Mouse (Mus musculus) T-helper 17 cell (primary cell): ENCODE results near the gene Krtap5-2.
"Not testable (repeated sequence)": the region's sequence is repeated elsewhere in the genome, so short reads cannot be mapped to it uniquely, and the experiment has no call there.

ENCODE experiments used
- in situ Hi-C, 2 experiments: fragments of 300-600 bp; cut with MboI, MseI; formaldehyde crosslinking; loops; 1 replicate in 1 of 2; 2 replicates in 1 of 2; pipeline ENCODE4 v1.15.1; 2025; ENCODE audit warnings: high pct_unique_total_duplicates in 2 of 2

The Krtap5-2 gene

GRCm38 (mm10) chr7:142175905-142176304, at the start of gene Krtap5-2:
Gene Krtap5-2 (minus strand): TSS chr7:142176005.
- in situ Hi-C loops: not testable (repeated sequence)

- in situ Hi-C loops: no loop called here
Observed at GRCm38 (mm10) chr7:142224518-142224917, 48.7 kb upstream of the Krtap5-2 start.

GRCm38 (mm10) chr7:142212136-142212535, 36.3 kb upstream of the Krtap5-2 start:
- in situ Hi-C loops: not testable (repeated sequence)

DNA sequence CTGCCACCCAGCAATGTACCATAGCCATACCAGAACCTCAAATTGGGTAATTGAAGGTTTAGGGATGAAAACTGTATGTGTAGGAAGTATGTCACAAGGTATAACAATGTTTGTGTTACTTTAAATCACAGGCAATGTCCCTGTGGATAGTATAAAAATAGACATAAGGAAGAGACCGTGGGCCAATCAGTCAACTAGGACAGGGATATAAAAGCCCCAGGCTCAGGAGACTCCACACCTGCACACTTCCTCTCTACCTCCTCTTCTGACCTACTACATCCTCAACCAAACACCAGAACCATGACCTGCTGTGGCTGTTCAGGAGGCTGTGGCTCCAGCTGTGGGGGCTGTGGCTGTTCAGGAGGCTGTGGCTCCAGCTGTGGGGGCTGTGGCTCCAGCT, 35.8 kb upstream of the Krtap5-2 start, which contains the start of gene Gm7579:
Gene Gm7579, plus strand, starts transcription at position 301 of the 400 bp plus-strand sequence.
- in situ Hi-C loops: no loop called here

GRCm38 (mm10) chr7:142206891-142207290, 31.1 kb upstream of the Krtap5-2 start:
- in situ Hi-C loops: not testable (repeated sequence)

- in situ Hi-C loops: no loop called here
Observed at GRCm38 (mm10) chr7:142205488-142205887, 29.7 kb upstream of the Krtap5-2 start.

GRCm38 (mm10) chr7:142201064-142201463, 25.3 kb upstream of the Krtap5-2 start, which contains the start of gene Krtap5-3:
Gene Krtap5-3 (plus strand): TSS chr7:142201364.
- in situ Hi-C loops: no loop called here

- in situ Hi-C loops: loop anchor here in 1 of 2 experiments (10.0 kb wide), 1 partner anchor 926 kb away; no protein-coding TSS in a partner anchor
Observed at GRCm38 (mm10) chr7:142198748-142199147, 22.9 kb upstream of the Krtap5-2 start.

DNA sequence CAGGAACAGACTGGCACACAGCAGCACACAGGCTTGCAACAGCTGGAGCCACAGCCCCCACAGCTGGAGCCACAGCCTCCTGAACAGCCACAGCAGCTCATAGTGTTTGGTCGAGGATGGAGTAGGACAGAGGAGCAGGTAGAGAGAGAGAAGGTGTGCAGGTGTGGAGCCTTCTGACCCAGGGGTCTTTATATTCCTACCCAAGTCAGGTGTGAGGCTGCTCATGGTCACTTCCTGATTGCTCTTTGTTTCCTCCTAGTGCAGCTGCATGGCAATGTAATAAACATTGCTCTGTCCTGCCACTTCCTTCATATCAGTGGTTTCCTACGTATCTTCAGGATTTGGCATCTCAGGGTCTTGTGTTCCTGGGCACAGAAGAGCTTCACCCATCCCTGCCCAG, 14.5 kb upstream of the Krtap5-2 start, which contains the start of gene Gm10153:
Gene Gm10153, minus strand, starts transcription at position 101 of the 400 bp plus-strand sequence.
- in situ Hi-C loops: loop anchor here in 1 of 2 experiments (5.0 to 10.0 kb wide), 2 partner anchors 52 to 935 kb away; partner anchors contain the start of gene Gm40460

- in situ Hi-C loops: no loop called here
Observed at GRCm38 (mm10) chr7:142188156-142188555, 12.4 kb upstream of the Krtap5-2 start.

GRCm38 (mm10) chr7:142181021-142181420, 5.2 kb upstream of the Krtap5-2 start:
- in situ Hi-C loops: no loop called here

DNA sequence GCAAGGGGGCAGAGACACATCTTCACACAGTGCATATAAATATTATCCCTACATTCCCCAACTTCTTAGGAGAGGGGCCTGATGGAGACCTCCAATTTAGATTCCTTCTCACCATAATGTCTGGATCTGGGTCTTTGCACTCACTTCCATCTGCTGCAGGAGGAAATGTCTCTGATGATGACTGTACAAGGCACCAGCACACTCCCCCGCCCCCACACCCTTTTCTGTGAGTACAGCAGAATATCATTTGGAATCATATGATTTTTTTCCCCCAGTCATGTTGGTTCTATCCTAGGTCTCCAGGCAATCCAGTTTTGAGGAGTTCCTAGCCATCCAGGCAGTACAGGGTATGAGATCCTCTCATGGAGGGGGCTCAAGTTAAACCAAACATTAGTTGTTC, 2.9 kb upstream of the Krtap5-2 start:
- in situ Hi-C loops: no loop called here

DNA sequence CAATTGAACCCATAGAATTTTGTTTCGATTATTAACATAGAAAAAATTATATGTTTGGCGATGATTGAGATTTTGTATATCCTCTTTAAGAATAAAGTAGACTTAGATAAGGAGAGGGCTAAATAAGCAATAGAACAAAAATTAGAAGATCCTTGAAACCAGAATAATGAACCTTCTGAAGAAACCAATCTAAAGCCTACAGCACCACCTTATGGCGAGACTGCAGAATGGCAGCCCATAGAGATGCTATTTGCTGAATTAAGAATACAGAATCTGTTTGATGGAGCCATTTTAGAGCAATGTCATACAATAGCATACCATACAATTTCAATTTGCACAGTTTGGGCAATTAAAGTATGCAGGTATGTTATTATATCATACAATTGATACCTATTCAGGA, 6.0 kb downstream of the Krtap5-2 start:
- in situ Hi-C loops: no loop called here

DNA sequence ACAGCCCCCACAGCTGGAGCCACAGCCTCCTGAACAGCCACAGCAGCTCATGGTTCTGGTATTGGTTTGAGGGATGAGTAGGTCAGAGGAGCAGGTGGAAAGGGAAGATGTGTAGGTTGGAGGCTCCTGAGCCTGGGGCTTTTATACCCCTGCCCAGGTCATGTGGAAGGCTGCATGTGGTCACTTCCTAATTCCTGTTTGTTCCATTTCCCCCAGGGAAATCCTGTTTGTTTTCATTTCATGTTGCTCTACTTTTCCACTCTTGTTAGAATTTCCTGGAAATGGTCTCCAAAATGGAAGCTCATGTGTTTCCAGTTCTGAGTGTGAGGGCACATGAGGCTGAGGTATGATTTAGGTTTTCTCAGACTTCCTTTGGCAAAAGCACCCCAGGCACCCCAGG, 10.2 kb downstream of the Krtap5-2 start, which contains the start of gene Gm4553:
Gene Gm4553, minus strand, starts transcription at position 101 of the 400 bp plus-strand sequence.
- in situ Hi-C loops: not testable (repeated sequence)

DNA sequence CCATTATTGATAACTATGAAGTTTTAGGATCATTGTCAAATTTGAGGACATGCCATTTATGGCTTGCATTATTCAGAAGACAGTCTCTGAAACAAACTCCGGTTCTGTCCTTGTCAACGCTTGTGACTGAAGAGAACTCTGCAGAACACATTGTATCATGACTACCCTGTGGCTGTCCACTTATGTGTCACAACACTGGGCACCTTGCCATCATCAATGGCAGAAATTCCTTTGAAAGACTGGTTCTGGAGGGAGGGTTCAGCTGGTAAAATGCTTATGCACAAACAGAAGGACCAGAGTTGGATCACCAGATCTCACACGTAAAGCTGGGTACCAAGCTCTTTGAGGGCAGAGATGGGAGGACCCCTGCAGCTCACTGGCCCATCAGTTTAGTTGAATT, 16.4 kb downstream of the Krtap5-2 start:
- in situ Hi-C loops: no loop called here

GRCm38 (mm10) chr7:142157013-142157412, 18.8 kb downstream of the Krtap5-2 start, which contains the start of gene Gm29735:
Gene Gm29735 (minus strand): TSS chr7:142157113.
- in situ Hi-C loops: not testable (repeated sequence)

- in situ Hi-C loops: no loop called here
Observed at GRCm38 (mm10) chr7:142155308-142155707, 20.5 kb downstream of the Krtap5-2 start.

DNA sequence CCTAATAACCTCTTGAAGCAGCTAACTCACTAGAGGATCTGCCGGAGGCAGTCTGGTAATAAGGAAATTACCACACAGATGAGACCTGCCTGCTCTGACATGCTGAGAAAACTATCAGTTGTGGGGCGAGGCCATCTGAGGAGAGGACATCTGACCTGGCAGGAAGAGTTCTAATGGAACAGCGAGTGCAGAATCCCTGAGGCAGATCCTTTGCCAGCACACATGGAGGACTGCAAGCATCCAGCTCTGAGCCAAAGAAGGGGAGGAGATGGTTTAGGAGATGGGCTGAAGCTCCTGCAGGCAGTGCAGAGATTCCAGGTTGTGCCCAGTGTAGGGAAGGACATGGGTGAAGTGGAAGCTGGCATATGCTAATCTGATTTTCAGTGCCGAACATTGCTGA, 23.6 kb downstream of the Krtap5-2 start:
- in situ Hi-C loops: no loop called here

DNA sequence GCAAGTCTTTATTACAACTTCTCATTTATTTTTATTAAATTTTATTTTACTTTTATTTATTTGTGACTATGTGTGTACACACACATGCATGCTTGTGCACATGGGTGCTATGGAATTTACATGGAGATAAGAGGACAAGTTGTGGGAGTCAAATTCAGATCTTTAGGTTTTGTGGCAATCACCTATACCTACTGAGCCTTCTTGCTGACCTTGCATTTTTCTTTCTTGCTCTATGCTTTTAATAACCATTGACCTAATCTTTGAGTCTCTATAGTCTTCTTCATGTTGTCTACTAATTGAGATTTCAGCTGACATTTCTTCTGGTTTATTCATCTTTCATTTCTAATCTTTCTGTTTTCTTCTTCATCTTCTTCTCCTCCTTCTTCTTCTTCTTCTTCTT, 27.2 kb downstream of the Krtap5-2 start:
- in situ Hi-C loops: loop anchor here in 1 of 2 experiments (10.0 kb wide), 1 partner anchor 404 kb away; no protein-coding TSS in a partner anchor

DNA sequence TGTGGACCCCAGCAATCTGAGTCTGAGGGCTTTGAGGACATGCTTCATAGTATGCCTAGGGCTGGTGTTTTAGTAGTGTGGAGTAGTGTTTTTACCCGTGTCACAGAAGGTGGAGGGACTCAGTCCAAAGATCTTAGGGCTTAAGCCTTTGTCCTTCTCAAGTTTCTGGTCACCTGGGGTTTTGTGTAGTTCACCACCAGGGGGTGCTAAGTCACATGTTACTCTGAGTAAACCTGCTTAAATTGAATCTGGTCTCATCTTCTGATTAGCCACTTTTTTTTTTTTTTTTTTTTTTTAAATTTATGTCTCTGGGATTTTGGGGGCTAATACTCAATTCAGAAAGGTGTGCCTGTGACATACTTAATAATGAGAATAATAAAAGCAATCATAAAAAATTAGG, 29.8 kb downstream of the Krtap5-2 start:
- in situ Hi-C loops: loop anchor here in 1 of 2 experiments (10.0 kb wide), 1 partner anchor 401 kb away; no protein-coding TSS in a partner anchor

DNA sequence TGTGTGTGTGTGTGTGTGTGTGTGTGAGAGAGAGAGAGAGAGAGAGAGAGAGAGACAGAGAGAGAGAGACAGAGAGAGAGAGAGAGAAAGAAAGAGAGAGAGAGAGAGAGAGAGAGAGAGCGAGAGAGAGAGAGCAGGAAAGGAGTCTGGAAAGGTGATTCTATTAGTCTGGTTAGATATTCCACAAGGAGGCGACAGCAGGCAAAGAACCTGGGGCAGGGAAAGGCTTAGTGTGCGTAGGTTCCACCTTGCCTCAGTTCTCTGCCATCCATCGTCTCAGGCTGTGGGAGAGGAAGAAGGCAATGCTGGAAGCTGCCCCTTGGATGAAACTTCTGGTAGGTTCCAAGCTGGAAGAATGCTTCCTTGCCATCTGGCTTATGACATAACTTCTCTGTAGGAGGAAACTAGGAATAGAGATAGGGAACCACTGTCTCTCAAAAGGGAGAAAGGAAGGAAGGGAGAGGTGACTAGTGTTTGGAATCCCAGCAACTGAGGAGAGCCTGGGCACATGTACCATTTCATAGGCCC, 30.3 kb downstream of the Krtap5-2 start:
- in situ Hi-C loops: loop anchor here in 1 of 2 experiments (10.0 kb wide), 1 partner anchor 401 kb away; no protein-coding TSS in a partner anchor

DNA sequence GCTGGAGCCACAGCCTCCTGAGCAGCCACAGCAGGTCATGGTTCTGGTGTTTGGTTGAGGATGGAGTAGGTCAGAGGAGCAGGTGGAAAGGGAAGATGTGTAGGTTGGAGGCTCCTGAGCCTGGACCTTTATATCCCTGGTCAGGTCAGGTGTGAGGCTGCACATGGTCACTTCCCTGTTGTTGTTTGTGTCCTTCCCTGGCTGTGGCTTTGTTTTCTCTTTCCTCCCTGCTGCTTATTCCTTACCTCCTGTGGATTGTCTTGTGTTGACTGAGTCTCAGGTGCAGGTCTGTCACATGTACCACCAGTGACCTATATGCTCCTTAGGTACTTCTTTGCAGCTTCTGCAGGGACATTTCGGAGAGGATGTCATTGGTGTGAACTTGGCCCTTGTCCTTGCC, 31.3 kb downstream of the Krtap5-2 start, which contains the start of gene Gm45337:
Gene Gm45337, minus strand, starts transcription at position 101 of the 400 bp plus-strand sequence.
- in situ Hi-C loops: loop anchor here in 1 of 2 experiments (10.0 kb wide), 1 partner anchor 400 kb away; no protein-coding TSS in a partner anchor
